Comparison of ENCODE assay signal across 20 mouse cellular contexts in genomic region chr11:3674545-3674944, GRCm38 (mm10). TPM values are rescaled to one million over a fixed set of nuclear protein-coding genes. Genes with fewer than 3 reads are reported as not detected.
DNase-seq lines count a peak whose midpoint lies in the region; ATAC-seq and TF ChIP-seq lines count a peak whose summit lies in the region.
"Had no signal": no experiment of that assay in that cellular context is flagged by ENCODE, and none has a peak within 500 bp of the region (broad histone marks: within the 10 kb centered on the region; RNA-seq: fewer than 3 reads in every experiment).

No protein-coding gene starts in this region.

- H3K4me3 ChIP-seq in heart, embryonic 11.5 days (ENCODE audit: low read depth, low read length), result no peak overlapping the region
- H3K4me3 ChIP-seq in cerebellum, adult 2 months (replicated peaks; ENCODE audit: insufficient read depth, low read depth, low read length), result no peak overlapping the region
- H3K4me3 ChIP-seq: forebrain, embryonic 10.5 days; liver, embryonic 13.5 days; midbrain, embryonic 12.5 days had no signal

- ATAC-seq in heart, embryonic 11.5 days (replicated peaks; ENCODE audit: insufficient number of reproducible peaks, low FRiP score, low TSS enrichment), result no peak
- ATAC-seq: forebrain, embryonic 16.5 days; inflammation-experienced regulatory T-cells, adult 6 months had no signal

- H3K9ac ChIP-seq in heart, embryonic 11.5 days (ENCODE audit: low read depth, low read length), result no peak overlapping the region
- H3K9ac ChIP-seq: hindbrain, embryonic 14.5 days; liver, embryonic 13.5 days; lung, embryonic 14.5 days; midbrain, embryonic 12.5 days had no signal

- WGBS in heart, embryonic 11.5 days (ENCODE audit: insufficient replicate concordance), result 87% methylated on average over 4 of the region's 4 CpGs
- 47% methylated on average over 4 of the region's 4 CpGs for WGBS in cerebellum, adult 2 months

- no peak for TF ChIP-seq CTCF in cerebellum, adult 2 months (IDR thresholded peaks at IDR 0.05; ENCODE audit: borderline replicate concordance, insufficient read depth, low read depth, low read length)

- H3K9me3 ChIP-seq in heart, embryonic 11.5 days (replicated peaks; ENCODE audit: control insufficient read depth, low read length), result no peaks in the 10 kb centered on the region
- H3K9me3 ChIP-seq: forebrain, embryonic 10.5 days; liver, embryonic 13.5 days; midbrain, embryonic 12.5 days had no signal

- no peaks in the 10 kb centered on the region for H3K4me1 ChIP-seq in heart, embryonic 11.5 days (ENCODE audit: control insufficient read depth, insufficient read depth, low read length)
- H3K4me1 ChIP-seq in cerebellum, adult 2 months (ENCODE audit: control insufficient read depth, insufficient read depth, low read length), result no peaks in the 10 kb centered on the region
- H3K4me1 ChIP-seq: forebrain, embryonic 10.5 days; liver, embryonic 13.5 days; midbrain, embryonic 12.5 days had no signal

- no peak overlapping the region for H3K27ac ChIP-seq in heart, embryonic 11.5 days (ENCODE audit: low read depth, low read length)
- H3K27ac ChIP-seq in cerebellum, adult 2 months (ENCODE audit: insufficient read depth, low read length), result no peak overlapping the region
- H3K27ac ChIP-seq: forebrain, embryonic 10.5 days; hindbrain, embryonic 14.5 days; liver, embryonic 13.5 days; midbrain, embryonic 12.5 days had no signal

- peak; percentile 40 for DNase-seq in heart, adult 8-10 months (ENCODE audit: low spot score)
- DNase-seq in 3T3-L1 (ENCODE audit: low read depth, low spot score), result peak; percentile 43
- peak; percentile 77 for DNase-seq in Muller cell, postnatal 12 days (ENCODE audit: inconsistent ontology term)
- DNase-seq in fat pad, adult 2 months (ENCODE audit: extremely low read depth, low read depth, low spot score), result peak; percentile 54
- no peak for DNase-seq in urinary bladder, postnatal 36 days (ENCODE audit: low spot score in 2 of 2)
- no peak for DNase-seq in cerebellum, adult 2 months
- DNase-seq: cerebellum, adult 8-10 months; cerebellum, postnatal 36 days; heart, postnatal 4 days; kidney, adult 18-20 months; kidney, postnatal 4 days; liver, embryonic 13.5 days; lung, embryonic 14.5 days; spleen, adult 18-20 months had no signal

- H3K4me2 ChIP-seq in heart, embryonic 11.5 days, result no peak overlapping the region
- H3K4me2 ChIP-seq: hindbrain, embryonic 14.5 days; liver, embryonic 13.5 days; lung, embryonic 14.5 days; midbrain, embryonic 12.5 days had no signal

- no peak for TF ChIP-seq POLR2A in cerebellum, adult 2 months (IDR thresholded peaks at IDR 0.05; ENCODE audit: borderline replicate concordance, insufficient read depth, low read length)

- no peaks in the 10 kb centered on the region for H3K27me3 ChIP-seq in heart, embryonic 11.5 days (ENCODE audit: control insufficient read depth, insufficient read depth, low read length)
- H3K27me3 ChIP-seq in cerebellum, adult 2 months (ENCODE audit: control insufficient read depth, insufficient read depth, low read length), result no peaks in the 10 kb centered on the region
- H3K27me3 ChIP-seq: liver, embryonic 13.5 days; midbrain, embryonic 12.5 days had no signal

- H3K36me3 ChIP-seq in heart, embryonic 11.5 days (ENCODE audit: control insufficient read depth, insufficient read depth, low read length), result peaks cover 42% of the 10 kb centered on the region

RNA-seq across cellular contexts. Expression of gene Morc2a, which starts 25.6 kb away (rescaled TPM):
- total RNA-seq in heart, adult 8-10 months (2022), result 10 to 100 TPM; 18.5 to 20.2 (median 18.7) TPM
- 19.6 and 22.2 TPM in 2 replicates for polyA plus RNA-seq in heart, embryonic 11.5 days (2014; fragmentation: Nextera tagmentation; extraction: Ambion mirVana)
- polyA plus RNA-seq in cerebellum, adult 2 months (2012; rRNA removed), result 22.9 and 26.0 TPM in 2 replicates

Comparison
In these comparisons a context has a peak if more than half of its experiments do, and no peak if none do; other contexts are left out.
1. DNase-seq: peak in heart, adult 8-10 months (single experiment), 3T3-L1 (single experiment), Muller cell, postnatal 12 days (single experiment) and fat pad, adult 2 months (single experiment); none in urinary bladder, postnatal 36 days (0 of 2) and cerebellum, adult 2 months (0 of 2).